Mouse (Mus musculus) C2C12 (cell line): ENCODE measurements around the gene Tcp10b. TPM values are rescaled to one million over a fixed set of nuclear protein-coding genes. Genes with fewer than 3 reads are reported as not detected.
"Not testable (repeated sequence)": the region's sequence is repeated elsewhere in the genome, so short reads cannot be mapped to it uniquely, and the experiment has no call there.

Experiments used
- H3K27me3 ChIP-seq: one replicate; pipeline ENCODE4 v1.6.1; 2011; ENCODE audit not compliant: control insufficient read depth, insufficient read depth, insufficient read length
- H3K36me3 ChIP-seq: one replicate; pipeline ENCODE4 v1.6.1; 2011; ENCODE audit not compliant: control insufficient read depth, insufficient read depth
- H3K4me3 ChIP-seq: one replicate; pipeline ENCODE4 v1.5.1; 2011; ENCODE audit warnings: mild to moderate bottlenecking, control low read depth; ENCODE audit not compliant: poor library complexity, insufficient read depth, severe bottlenecking
- H3K79me2 ChIP-seq: one replicate; pipeline ENCODE4 v1.6.1; 2011; ENCODE audit not compliant: control insufficient read depth, insufficient read depth
- H3K79me3 ChIP-seq: one replicate; pipeline ENCODE4 v1.6.1; 2011; ENCODE audit warnings: low read depth, control low read depth
- H3ac ChIP-seq: one replicate; pipeline ENCODE3; 2011; ENCODE audit warnings: low read depth; ENCODE audit not compliant: control insufficient read depth, insufficient read length
- polyA plus RNA-seq: library from polyadenylated mRNA; unstranded; fragments of >200 nt; fragmentation: generic; extraction: Trizol; gene quantifications from one replicate; pipeline ENCODE4 v1.2.1, GENCODE M21; 2012; ENCODE audit warnings: missing spikeins

The Tcp10b gene
- polyA plus RNA-seq, 1 experiment: not detected

DNA sequence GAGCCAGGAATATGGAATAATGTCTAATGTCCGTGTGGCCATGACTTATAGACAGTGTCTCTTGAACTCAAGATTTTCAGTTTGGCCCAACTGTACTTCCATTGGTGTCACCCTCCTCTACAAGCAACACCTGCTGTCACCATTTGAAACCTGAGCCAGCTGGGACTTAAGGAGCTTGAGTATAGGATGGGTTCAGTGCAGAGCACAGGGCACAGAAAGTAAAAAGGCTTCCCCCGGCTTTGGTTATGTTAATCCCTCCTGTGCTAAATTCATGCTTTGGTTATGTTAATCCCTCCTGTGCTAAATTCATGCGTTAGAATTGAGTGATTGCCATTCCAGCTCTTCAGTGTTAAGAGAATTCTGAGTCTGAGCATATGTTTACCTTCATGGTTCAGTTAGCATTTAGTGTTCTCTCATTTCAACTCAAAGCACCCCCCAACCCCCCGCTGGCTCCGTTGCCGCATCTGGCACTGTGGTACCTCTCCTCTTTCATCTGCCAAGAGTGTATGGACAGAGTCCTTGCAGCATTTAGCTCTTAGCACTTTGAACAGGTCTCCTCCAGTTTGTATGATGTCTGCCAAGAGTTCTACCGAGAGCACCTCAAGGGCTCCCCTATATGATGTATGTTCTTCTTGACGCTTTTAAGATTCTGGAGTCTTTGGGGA is 31.3 kb downstream of the Tcp10b start:
- H3K79me2 ChIP-seq, H3K36me3 ChIP-seq, H3K79me3 ChIP-seq, H3ac ChIP-seq, H3K27me3 ChIP-seq, H3K4me3 ChIP-seq: not testable (repeated sequence)

DNA sequence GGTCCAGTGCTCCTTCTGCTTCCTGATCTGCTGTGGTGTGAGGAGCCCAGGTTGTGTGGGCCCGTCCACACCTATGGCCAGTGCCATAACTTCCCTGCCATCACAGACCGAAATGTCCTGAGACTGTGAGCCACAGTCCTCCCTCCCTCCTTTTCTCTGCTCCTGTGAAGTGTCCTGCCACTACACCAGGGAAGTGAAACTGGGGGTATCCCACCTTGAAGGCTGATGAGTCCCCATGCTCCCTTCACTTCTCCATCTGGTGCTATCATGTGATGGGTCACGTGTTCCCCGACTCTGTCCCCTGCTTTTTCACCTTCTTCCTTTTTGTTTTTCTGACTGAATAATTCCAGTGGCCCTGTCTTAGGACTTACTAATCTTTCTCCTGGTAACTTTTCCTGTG is 32.1 kb downstream of the Tcp10b start:
- not testable (repeated sequence) for H3K79me2 ChIP-seq, H3ac ChIP-seq, H3K36me3 ChIP-seq, H3K4me3 ChIP-seq, H3K27me3 ChIP-seq, H3K79me3 ChIP-seq

DNA sequence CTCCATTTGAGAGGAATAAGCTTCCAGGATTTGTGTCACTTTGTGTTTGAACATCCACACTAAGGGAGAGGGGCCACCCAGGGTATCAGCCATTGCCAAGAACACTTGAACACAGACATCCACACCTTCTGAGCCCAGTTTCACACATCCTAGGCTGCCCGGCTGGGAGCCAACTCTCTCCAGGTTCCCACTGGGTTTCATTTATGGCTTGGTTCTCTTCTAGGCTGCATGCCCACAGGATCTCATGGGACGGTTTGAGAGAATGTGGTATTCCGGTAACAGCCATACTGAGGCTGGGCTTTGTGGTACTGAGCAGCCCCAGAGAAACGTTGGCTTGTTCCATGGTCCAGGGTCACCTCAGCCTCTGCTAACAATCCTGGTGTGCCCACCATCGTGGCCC is 45.7 kb downstream of the Tcp10b start:
- not testable (repeated sequence) for H3K36me3 ChIP-seq, H3ac ChIP-seq, H3K79me3 ChIP-seq, H3K27me3 ChIP-seq, H3K79me2 ChIP-seq, H3K4me3 ChIP-seq

DNA sequence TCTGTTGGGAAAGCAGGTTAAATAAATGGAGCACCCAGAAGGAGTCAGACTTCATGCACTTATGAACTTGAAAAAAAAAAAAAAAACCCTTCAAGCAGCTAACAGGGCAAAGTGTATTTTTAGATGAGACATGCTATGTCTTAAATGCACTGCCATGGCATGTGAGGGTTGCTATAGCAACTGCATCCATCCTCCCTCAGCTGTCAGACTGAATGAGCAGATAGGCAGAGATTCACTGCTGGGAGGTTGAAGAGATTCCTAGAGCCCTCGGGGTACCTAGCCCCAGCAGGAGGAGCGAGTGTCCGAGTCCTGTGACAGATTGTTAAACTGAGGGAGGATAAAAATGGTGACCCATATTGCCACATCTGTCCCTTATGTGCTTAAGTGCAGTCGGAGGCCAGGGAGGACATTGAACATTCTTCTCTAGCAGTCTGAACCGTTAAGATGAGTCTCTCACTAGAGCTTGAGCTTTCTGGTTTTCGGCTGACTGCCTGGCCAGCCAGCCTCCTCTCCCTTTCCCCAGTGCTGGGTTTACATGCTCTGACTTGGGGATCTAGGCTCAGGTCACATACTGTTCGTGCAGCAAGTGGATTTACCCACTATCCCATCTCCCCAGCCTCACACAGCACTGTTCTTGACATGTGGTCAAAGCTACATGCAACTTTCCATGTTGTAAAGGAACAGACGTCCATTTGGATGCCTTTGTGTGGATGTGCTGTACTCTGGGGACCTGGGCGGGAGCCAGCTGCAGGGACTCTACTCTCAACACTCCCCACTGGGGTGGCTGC is 51.8 kb downstream of the Tcp10b start:
- not testable (repeated sequence) for H3K4me3 ChIP-seq, H3K79me3 ChIP-seq, H3K79me2 ChIP-seq, H3K36me3 ChIP-seq, H3ac ChIP-seq, H3K27me3 ChIP-seq

DNA sequence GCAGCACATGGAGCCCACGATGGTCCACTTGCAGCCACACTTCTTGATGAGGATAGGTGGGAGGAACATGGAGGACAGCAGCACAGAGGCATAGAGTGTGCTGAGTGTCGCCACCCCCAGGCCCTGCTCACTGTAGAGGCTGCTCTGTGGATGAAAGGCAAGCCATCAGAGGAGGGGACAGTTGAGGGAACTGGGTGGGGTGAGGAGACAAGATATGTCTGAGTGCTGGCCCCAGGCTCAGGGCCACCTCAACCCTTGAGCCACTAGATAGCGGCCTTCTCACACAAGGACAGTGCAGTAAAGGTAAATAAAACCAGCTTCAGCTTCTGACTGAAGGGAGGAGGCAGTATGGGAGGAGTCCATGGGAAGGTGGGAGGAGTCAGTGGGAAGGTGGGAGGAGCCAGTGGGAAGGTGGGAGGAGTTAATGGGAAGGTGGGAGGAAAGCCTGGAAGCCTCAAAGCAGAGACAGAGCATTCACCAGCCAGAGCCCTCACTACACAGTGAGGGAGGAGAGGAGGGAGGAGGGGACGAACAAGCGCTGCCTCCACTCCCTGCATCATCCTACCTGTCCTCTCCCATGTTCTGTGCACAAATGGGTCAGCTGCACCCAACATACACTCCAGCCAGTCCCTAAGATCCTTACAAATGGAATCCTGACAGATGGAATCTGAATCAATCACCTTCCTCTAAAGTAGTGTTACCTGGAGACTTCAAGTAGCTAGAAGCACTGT is 62.6 kb downstream of the Tcp10b start:
- H3K27me3 ChIP-seq, H3K79me2 ChIP-seq, H3ac ChIP-seq: not testable (repeated sequence)

DNA sequence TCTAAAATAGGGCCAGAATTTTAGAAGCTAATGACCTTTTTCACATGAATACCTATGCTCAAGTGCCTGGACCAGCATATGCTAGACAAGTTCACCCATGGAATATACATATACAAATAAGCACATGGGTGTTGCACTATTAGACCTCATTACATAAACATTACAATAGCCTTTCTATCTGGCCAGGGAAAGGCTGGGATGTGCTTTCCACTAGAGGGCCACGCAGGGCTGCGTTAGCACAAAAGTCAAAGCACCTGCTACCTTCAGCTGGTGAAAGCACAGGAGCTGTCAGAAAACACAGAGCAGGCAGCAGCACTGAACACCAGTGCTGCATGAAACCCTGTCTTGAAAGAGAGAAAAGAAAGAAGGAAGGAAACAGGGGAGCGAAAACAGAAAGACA is 63.3 kb downstream of the Tcp10b start:
- H3K79me3 ChIP-seq, H3ac ChIP-seq, H3K27me3 ChIP-seq, H3K79me2 ChIP-seq, H3K4me3 ChIP-seq, H3K36me3 ChIP-seq: not testable (repeated sequence)

More for the DNA sequence above, 62.6 kb downstream of the Tcp10b start:
- H3K36me3 ChIP-seq, H3K4me3 ChIP-seq, H3K79me3 ChIP-seq: not testable (repeated sequence)

DNA sequence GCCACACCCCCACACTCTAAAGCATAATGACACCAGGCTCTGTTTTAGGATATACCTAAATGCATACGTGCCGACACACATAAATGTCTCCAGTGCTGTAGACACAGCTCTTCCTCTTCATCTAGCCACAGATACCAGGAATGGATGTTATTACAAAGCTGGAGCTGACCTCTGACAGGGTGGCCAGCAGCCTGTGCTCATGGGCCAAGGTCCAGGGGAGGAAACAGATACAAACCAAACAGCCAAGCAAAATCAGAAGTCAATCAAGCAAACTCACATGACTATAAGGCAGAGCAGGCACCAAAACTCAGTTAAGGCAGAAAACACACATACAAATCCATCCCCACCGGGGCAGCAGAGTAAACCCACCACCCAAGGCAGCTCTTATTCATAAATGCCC is 68.4 kb downstream of the Tcp10b start:
- H3ac ChIP-seq, H3K36me3 ChIP-seq, H3K79me3 ChIP-seq, H3K79me2 ChIP-seq, H3K4me3 ChIP-seq, H3K27me3 ChIP-seq: not testable (repeated sequence)

DNA sequence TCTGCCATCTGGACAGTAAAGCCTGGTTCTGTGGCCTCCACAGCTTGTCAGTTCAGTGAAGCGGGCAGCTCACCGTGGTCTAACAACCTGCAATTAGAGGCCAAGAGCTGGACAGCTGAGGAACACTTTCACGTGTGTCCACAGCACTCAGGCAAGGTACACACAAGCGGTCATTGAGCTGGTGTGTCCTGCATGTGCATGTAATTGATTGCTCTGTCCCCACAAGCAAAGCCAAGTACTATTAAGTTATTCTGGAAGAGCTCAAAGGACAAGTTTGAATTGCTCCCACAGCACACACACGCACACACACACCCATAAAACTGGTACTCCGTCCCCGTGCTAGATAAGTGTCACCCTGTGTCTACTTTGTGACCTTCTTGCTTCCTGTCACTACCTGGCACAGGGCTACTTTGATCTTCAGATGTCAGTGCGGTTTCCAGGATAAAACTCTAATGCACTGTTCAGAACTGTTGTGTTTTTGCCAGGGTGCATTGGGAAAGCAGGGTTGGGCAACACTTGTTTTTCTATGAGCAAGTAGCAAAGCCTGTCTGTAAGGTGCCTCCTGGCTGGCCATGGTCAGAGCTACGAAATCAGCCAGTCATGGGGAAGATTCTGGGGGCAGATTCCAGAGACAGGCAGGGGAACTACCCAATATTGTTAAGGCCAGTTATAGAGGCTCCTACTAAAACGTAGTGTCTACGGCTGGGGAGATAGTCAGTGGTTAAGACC is 69.0 kb downstream of the Tcp10b start:
- H3ac ChIP-seq, H3K27me3 ChIP-seq, H3K4me3 ChIP-seq: not testable (repeated sequence)

DNA sequence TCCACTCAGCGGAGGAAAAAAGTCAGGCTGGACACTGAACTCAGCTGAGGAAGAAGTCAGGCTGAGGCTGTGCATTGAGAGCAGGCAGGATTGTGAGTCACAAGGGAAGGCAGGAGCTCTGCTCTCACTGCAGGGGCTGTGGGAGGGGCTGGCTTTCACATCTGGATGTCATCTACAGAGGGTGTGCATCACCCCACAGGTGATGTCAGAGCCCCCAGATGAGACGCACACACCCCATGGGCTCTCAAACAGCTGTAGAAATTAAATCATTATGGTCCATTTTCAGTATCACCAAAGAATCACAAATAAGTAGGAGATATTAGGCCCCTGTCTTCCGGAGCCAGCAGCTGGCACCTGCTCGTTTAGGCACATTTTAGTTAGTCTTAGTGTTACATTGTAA is 70.8 kb downstream of the Tcp10b start, which contains the start of gene Unc93a:
Gene Unc93a (minus strand): TSS at position 101 of the 400 bp plus-strand sequence.
- not testable (repeated sequence) for H3K79me2 ChIP-seq, H3K4me3 ChIP-seq, H3K27me3 ChIP-seq, H3K36me3 ChIP-seq, H3K79me3 ChIP-seq, H3ac ChIP-seq

More for the DNA sequence above, 69.0 kb downstream of the Tcp10b start:
- not testable (repeated sequence) for H3K36me3 ChIP-seq, H3K79me2 ChIP-seq, H3K79me3 ChIP-seq
